Mouse (Mus musculus): ENCODE measurements around the gene Pla2g2c.

DNA sequence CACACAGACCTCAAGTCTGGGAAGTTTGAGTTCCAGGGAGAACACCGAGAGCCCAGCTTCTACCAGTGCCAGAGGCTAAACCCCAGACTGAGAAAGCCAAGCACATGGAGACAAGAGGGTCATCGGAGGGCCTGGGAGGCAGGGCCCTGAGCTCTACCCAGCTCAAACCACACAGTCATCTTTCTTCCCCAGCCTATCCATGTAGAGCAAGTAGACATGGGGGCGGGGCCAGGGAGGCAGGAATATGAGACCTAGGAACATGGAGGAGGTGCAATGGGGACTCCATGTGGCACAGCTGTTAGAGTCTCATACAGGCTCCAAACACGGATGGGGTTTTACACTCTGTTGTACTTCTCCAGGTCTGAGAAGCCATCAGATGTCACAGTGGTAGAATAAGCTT is 21.3 kb downstream of the Pla2g2c start:
- TF ChIP-seq CTCF (IDR thresholded peaks at IDR 0.05; ENCODE audit: low read depth), result no peak
- no peak for TF ChIP-seq EP300 (IDR thresholded peaks at IDR 0.05; ENCODE audit: low read depth)
